Mouse (Mus musculus) erythroblast, embryonic 14.5 days (primary cell): ENCODE measurements around the gene Ell2. TPM values are rescaled to one million over a fixed set of nuclear protein-coding genes. Genes with fewer than 3 reads are reported as not detected.

Experiments
- H3K27me3 ChIP-seq: 2 replicates; pipeline ENCODE4 v1.6.1; 2012; ENCODE audit warnings: inconsistent platforms; ENCODE audit not compliant: control insufficient read depth
- H3K36me3 ChIP-seq: 2 replicates; pipeline ENCODE4 v1.6.1; 2012; ENCODE audit warnings: mild to moderate bottlenecking, inconsistent platforms; ENCODE audit not compliant: control insufficient read depth
- H3K4me1 ChIP-seq: 2 replicates; pipeline ENCODE4 v1.6.1; 2012; ENCODE audit warnings: inconsistent platforms; ENCODE audit not compliant: control insufficient read depth
- H3K4me3 ChIP-seq: replicated peaks from 2 replicates; pipeline ENCODE3; 2012; ENCODE audit warnings: moderate library complexity, mild to moderate bottlenecking, inconsistent platforms
- H3K9me3 ChIP-seq: 2 replicates; pipeline ENCODE4 v1.6.1; 2012; ENCODE audit warnings: low read length, inconsistent platforms, mixed read lengths; ENCODE audit not compliant: control insufficient read depth
- GATA1 ChIP-seq: IDR thresholded peaks from 2 replicates; pipeline ENCODE4 v1.6.1; 2012; ENCODE audit warnings: low read length, inconsistent platforms, mixed read lengths
- TAL1 ChIP-seq: IDR thresholded peaks from 3 replicates; pipeline ENCODE4 v1.6.1; 2012; ENCODE audit warnings: low read length, inconsistent platforms, mixed read lengths
- polyA plus RNA-seq: library from polyadenylated mRNA; stranded (reverse); fragments of >175 nt; gene quantifications from 2 replicates; pipeline ENCODE4 v1.2.3, GENCODE M21; 2012

Ell2 gene
- polyA plus RNA-seq, 1 experiment, result 16.5 TPM

DNA sequence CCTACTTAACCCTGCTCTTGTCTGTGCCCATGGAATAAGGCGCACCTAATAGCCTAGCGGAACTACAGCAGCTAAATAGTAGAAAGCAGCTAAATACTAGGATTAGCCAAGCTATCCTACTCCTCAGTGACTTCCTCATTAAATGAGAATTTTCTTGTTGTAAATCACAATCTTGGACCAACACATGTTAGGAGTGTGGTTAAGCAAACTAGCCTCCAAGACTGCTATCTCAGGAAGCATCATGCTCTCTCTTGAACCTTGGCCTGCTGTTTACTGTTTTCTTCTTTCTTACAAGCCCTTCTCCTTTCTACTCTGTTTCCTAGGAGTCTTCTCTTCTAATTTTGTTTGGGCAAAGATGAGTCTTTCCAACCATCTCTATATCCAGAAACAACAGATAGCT lies 110.6 kb downstream of the Ell2 start:
- Histone ChIP-seq H3K4me3 (no peak overlapping the region), H3K9me3 (no peaks in the 10 kb centered on the region), H3K4me1 (no peaks in the 10 kb centered on the region), H3K36me3 (no peaks in the 10 kb centered on the region), H3K27me3 (peaks cover 13% of the 10 kb centered on the region)
- no peak for TF ChIP-seq GATA1
- TF ChIP-seq TAL1, result no peak

DNA sequence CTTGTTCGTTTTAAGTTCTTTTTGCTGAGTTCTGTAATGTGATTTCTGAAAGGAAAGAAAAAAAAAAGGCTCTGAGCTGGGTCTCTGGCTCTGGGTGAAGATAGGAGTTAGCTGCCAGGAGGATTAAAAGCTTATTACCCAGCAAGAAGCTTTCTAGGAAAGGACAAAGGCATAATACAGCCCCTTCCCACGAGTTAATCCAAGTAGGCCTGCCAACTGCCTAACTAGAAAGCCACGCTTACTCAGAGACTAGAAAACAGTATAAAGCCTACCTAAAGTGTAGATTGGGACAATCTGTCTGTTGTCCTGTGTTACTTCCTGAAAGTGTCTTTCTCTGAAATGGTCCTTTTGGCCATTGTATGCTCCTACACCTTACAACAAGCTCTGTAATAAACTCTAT lies 111.9 kb downstream of the Ell2 start:
- TF ChIP-seq GATA1, result no peak
- no peak for TF ChIP-seq TAL1
- Histone ChIP-seq H3K4me1 (no peaks in the 10 kb centered on the region), H3K9me3 (no peaks in the 10 kb centered on the region), H3K4me3 (no peak overlapping the region), H3K36me3 (no peaks in the 10 kb centered on the region), H3K27me3 (peaks cover 13% of the 10 kb centered on the region)

DNA sequence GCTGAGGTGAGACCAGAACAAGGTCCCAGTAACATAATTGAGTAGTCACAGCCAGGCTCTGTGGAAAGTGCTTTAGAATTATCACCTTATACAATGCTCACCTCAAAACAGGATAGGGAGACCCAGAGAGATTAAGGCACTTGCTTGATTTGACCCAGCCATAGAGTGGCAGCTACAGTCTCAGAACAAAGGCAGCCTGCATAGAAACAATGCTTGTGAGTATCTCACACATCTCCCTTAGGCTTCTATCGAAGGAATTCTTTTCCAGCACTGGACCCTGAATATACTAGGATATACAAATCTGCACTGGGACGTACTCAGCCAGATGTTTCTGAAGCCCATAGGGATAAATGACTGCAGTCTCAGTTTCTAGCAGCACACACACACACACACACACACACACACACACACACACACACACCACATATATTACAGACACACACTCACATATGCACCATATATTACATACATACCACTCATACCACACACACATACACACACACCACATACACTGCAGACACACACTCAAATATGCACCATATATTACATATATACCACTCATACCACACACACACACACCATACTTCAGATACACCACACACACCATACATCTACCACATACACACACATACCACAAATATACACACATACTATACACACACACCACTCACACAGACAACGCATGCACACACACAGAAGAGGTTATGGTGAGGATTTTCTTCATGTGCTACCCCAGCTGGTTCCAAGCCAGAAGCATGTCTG lies 112.6 kb downstream of the Ell2 start:
- no peaks in the 10 kb centered on the region for H3K4me1 ChIP-seq
- no peaks in the 10 kb centered on the region for H3K9me3 ChIP-seq
- H3K27me3 ChIP-seq, result peaks cover 19% of the 10 kb centered on the region
- TF ChIP-seq TAL1, result no peak
- no peak for TF ChIP-seq GATA1
- no peaks in the 10 kb centered on the region for H3K36me3 ChIP-seq
- H3K4me3 ChIP-seq, result no peak overlapping the region

DNA sequence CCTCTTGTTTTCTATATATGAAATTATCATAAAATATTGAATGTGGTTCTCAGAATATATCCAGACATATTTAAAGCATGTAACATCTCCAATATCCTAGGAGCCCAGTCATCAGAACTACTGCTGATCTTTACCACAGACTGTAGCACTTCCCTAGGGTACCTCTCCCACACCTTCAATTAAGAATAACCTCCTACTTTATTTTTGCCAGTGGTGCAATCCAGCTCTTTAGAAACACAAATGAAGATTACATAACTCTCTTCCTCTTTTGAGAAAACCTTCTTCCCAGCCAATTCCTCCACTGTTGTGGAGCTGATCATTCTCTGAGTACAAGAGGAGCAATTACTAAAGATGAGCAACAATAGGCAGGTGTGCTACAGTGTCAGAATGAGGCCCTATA lies 113.3 kb downstream of the Ell2 start:
- TF ChIP-seq GATA1 (no peak), TAL1 (no peak)
- Histone ChIP-seq H3K27me3 (peaks cover 20% of the 10 kb centered on the region), H3K36me3 (no peaks in the 10 kb centered on the region), H3K4me3 (no peak overlapping the region), H3K9me3 (no peaks in the 10 kb centered on the region), H3K4me1 (no peaks in the 10 kb centered on the region)

Other genes with a start within 250 kb of the Ell2 start
- 1.6 and 1.8 TPM in 2 replicates for gene Glrx, start 133.1 kb downstream of the Ell2 start, polyA plus RNA-seq
- 0.03 and 0.04 TPM in 2 replicates for gene Rhobtb3, start 237.2 kb downstream of the Ell2 start, polyA plus RNA-seq